Mouse (Mus musculus) lung, postnatal 0 days (tissue): ENCODE results near the gene Ak8.

ENCODE experiments used
- CTCF ChIP-seq: IDR thresholded peaks from 2 replicates; pipeline ENCODE4 v1.5.1; 2016; ENCODE audit warnings: antibody characterized with exemption, mild to moderate bottlenecking
- EP300 ChIP-seq: IDR thresholded peaks from 2 replicates; pipeline ENCODE4 v1.6.1; 2016; ENCODE audit warnings: antibody characterized with exemption, mild to moderate bottlenecking, control low read depth

DNA sequence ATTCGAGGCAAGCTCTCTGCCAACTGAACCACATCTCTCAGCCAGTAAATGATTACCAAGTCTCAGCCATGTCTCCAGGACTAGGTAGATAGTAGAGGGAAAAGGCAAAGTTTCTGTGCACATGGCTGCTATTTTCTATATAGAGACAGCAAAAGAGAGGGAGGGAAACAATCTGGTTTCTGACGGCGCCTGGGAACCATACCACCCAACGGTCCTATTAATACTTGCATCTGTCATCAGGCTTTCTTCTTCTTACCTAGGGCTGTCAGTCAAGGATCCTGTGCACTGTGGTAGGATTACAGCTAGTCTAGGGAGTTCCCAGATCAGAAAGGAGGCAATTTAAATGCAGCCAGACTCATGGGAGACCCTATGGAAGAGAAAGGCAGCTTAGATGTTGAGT is 118.9 kb downstream of the Ak8 start:
- no peak for TF ChIP-seq CTCF
- TF ChIP-seq EP300 = no peak
